Mouse (Mus musculus): ENCODE measurements around the gene Mlh3.

Gene Mlh3

GRCm38 (mm10) chr12:85227227-85227626 is 43.2 kb downstream of the Mlh3 start:
- DNase-seq, result no peak

- peak; percentile 28 for DNase-seq
These were observed 50.5 kb downstream of the Mlh3 start for GRCm38 (mm10) chr12:85219905-85220290.

GRCm38 (mm10) chr12:85219236-85219904 is 51.0 kb downstream of the Mlh3 start, which contains the start of gene Eif2b2:
Eif2b2 (plus strand) TSS chr12:85219481.
- peak; percentile 96 for DNase-seq

- DNase-seq, result no peak
These were observed 52.6 kb downstream of the Mlh3 start for GRCm38 (mm10) chr12:85217733-85218310.

- no peak for DNase-seq
These were observed 55.4 kb downstream of the Mlh3 start for GRCm38 (mm10) chr12:85215031-85215430.

- DNase-seq, result no peak
These were observed 61.7 kb downstream of the Mlh3 start for GRCm38 (mm10) chr12:85208687-85209199.

GRCm38 (mm10) chr12:85205425-85205824 is 65.0 kb downstream of the Mlh3 start:
- no peak for DNase-seq

GRCm38 (mm10) chr12:85204105-85204504 is 66.3 kb downstream of the Mlh3 start:
- no peak for DNase-seq

GRCm38 (mm10) chr12:85203699-85204098 is 66.7 kb downstream of the Mlh3 start:
- no peak for DNase-seq

GRCm38 (mm10) chr12:85202191-85202590 is 68.2 kb downstream of the Mlh3 start:
- no peak for DNase-seq

- DNase-seq, result no peak
These were observed 68.6 kb downstream of the Mlh3 start for GRCm38 (mm10) chr12:85201830-85202147.

- DNase-seq, result no peak
These were observed 69.2 kb downstream of the Mlh3 start for GRCm38 (mm10) chr12:85200929-85201829.

- DNase-seq, result no peak
These were observed 70.4 kb downstream of the Mlh3 start for GRCm38 (mm10) chr12:85199954-85200353.

- DNase-seq, result no peak
These were observed 72.5 kb downstream of the Mlh3 start for GRCm38 (mm10) chr12:85197936-85198335.

GRCm38 (mm10) chr12:85197371-85197770 is 73.0 kb downstream of the Mlh3 start:
- DNase-seq, result no peak

GRCm38 (mm10) chr12:85196191-85196590 is 74.2 kb downstream of the Mlh3 start:
- DNase-seq, result no peak

GRCm38 (mm10) chr12:85195086-85195485 is 75.3 kb downstream of the Mlh3 start:
- no peak for DNase-seq

GRCm38 (mm10) chr12:85194623-85195018 is 75.8 kb downstream of the Mlh3 start:
- DNase-seq, result peak; percentile 45

- DNase-seq, result no peak
These were observed 76.3 kb downstream of the Mlh3 start for GRCm38 (mm10) chr12:85193923-85194622.

- DNase-seq, result no peak
These were observed 77.3 kb downstream of the Mlh3 start for GRCm38 (mm10) chr12:85193146-85193545.

GRCm38 (mm10) chr12:85192461-85193108 is 77.8 kb downstream of the Mlh3 start:
- peak; percentile 33 for DNase-seq

- no peak for DNase-seq
These were observed 80.1 kb downstream of the Mlh3 start for GRCm38 (mm10) chr12:85190290-85190689.

Data from liver (tissue).